Mouse (Mus musculus) NIH3T3 (cell line): ENCODE results near the gene Kif20b.

Experiments
- DNase-seq: peaks from one replicate; pipeline ENCODE4 v3.0.0-alpha.2; 2012; ENCODE audit warnings: low read depth

Gene Kif20b

GRCm38 (mm10) chr19:34920066-34920465 is 2.1 kb upstream of the Kif20b start:
- DNase-seq = no peak

- peak; percentile 59 for DNase-seq
These were observed 1.6 kb upstream of the Kif20b start for GRCm38 (mm10) chr19:34920531-34920930.

- peak; percentile 77 for DNase-seq
These were observed 909 bp upstream of the Kif20b start for GRCm38 (mm10) chr19:34921253-34921651.

- DNase-seq = no peak
These were observed 422 bp downstream of the Kif20b start for GRCm38 (mm10) chr19:34922603-34922963.

- no peak for DNase-seq
These were observed 25.0 kb downstream of the Kif20b start for GRCm38 (mm10) chr19:34947206-34947605.

- peak; percentile 12 for DNase-seq
These were observed 31.8 kb downstream of the Kif20b start for GRCm38 (mm10) chr19:34953842-34954541.

GRCm38 (mm10) chr19:34959369-34959768 is 37.2 kb downstream of the Kif20b start:
- DNase-seq = no peak

- no peak for DNase-seq
These were observed 62.6 kb downstream of the Kif20b start for GRCm38 (mm10) chr19:34984742-34985141.

GRCm38 (mm10) chr19:34990443-34990842 is 68.3 kb downstream of the Kif20b start:
- peak; percentile 49 for DNase-seq

- DNase-seq = peak; percentile 85
These were observed 70.9 kb downstream of the Kif20b start for GRCm38 (mm10) chr19:34992969-34993527.

GRCm38 (mm10) chr19:35015058-35015457 is 92.9 kb downstream of the Kif20b start:
- DNase-seq = peak; percentile 27

GRCm38 (mm10) chr19:35017474-35018208 is 95.5 kb downstream of the Kif20b start:
- DNase-seq = no peak

GRCm38 (mm10) chr19:35018209-35018581 is 96.0 kb downstream of the Kif20b start:
- no peak for DNase-seq
